Mouse (Mus musculus) midbrain, postnatal 0 days (tissue): ENCODE results near the gene Osbpl10. TPM values are rescaled to one million over a fixed set of nuclear protein-coding genes. Genes with fewer than 3 reads are reported as not detected.
A peak's percentile ranks its signal among the peaks of the same experiment; 100 is the strongest.

Experiments used
- ATAC-seq: fragments of 200-750 bp; cut with Nextera tagmentation; 2 replicates; pipeline ENCODE4 v1.8.0; 2017; ENCODE audit warnings: moderate number of reproducible peaks, mild to moderate bottlenecking, moderate TSS enrichment, moderate library complexity; ENCODE audit not compliant: low FRiP score
- DNase-seq: peaks from one replicate; pipeline ENCODE4 v3.0.0-alpha.2; 2015; ENCODE audit warnings: low spot score
- H3K27ac ChIP-seq: fragments of 300-500 bp; sonication (generic); 2 replicates; pipeline ENCODE4 v1.5.1; 2014; ENCODE audit warnings: low read depth, mild to moderate bottlenecking, low read length, mixed read lengths
- H3K27me3 ChIP-seq: fragments of 300-500 bp; sonication (generic); 2 replicates; pipeline ENCODE4 v1.6.1; 2014; ENCODE audit warnings: low read length, control low read depth, mixed read lengths; ENCODE audit not compliant: insufficient read depth
- H3K36me3 ChIP-seq: fragments of 300-500 bp; sonication (generic); 2 replicates; pipeline ENCODE4 v1.6.1; 2014; ENCODE audit warnings: low read length, control low read depth, mixed read lengths; ENCODE audit not compliant: insufficient read depth
- H3K4me1 ChIP-seq: fragments of 300-500 bp; sonication (generic); 2 replicates; pipeline ENCODE4 v1.6.1; 2014; ENCODE audit warnings: mild to moderate bottlenecking, control low read depth, antibody characterized with exemption, low read length, mixed read lengths; ENCODE audit not compliant: insufficient read depth
- H3K4me2 ChIP-seq: fragments of 300-500 bp; sonication (generic); 2 replicates; pipeline ENCODE4 v1.6.1; 2014; ENCODE audit warnings: low read depth, mild to moderate bottlenecking, low read length, mixed read lengths; ENCODE audit not compliant: poor library complexity, severe bottlenecking
- H3K4me3 ChIP-seq: fragments of 300-500 bp; sonication (generic); 2 replicates; pipeline ENCODE4 v1.5.1; 2014; ENCODE audit warnings: low read depth, mild to moderate bottlenecking, low read length, moderate library complexity
- H3K9ac ChIP-seq: fragments of 300-500 bp; sonication (generic); replicated peaks from 2 replicates; pipeline ENCODE4 v1.6.1; 2014; ENCODE audit warnings: mild to moderate bottlenecking, low read length, moderate library complexity, mixed read lengths; ENCODE audit not compliant: poor library complexity, severe bottlenecking
- H3K9me3 ChIP-seq: fragments of 300-500 bp; sonication (generic); 2 replicates; pipeline ENCODE4 v1.6.1; 2016; ENCODE audit warnings: low read length, control low read depth
- CTCF ChIP-seq: IDR thresholded peaks from 2 replicates; pipeline ENCODE4 v1.5.1; 2016; ENCODE audit warnings: antibody characterized with exemption, mild to moderate bottlenecking
- WGBS: fragments of 180-500 bp; shearing (Covaris S2); extraction: QIAGEN DNeasy Blood & Tissue Kit; methylation state at CpG from one replicate; pipeline ENCODE4 v1.1.7; 2014; 5-methylcytosine and 5-hydroxymethylcytosine counted together
- polyA plus RNA-seq: library from polyadenylated mRNA; unstranded; fragments of >200 nt; fragmentation: Nextera tagmentation; extraction: Ambion mirVana; gene quantifications from 2 replicates; pipeline ENCODE4 v1.2.1, GENCODE M21; 2015
- total RNA-seq: library from RNA; depleted of rRNA; stranded (reverse); fragments of >200 nt; gene quantifications from 2 replicates; pipeline ENCODE4 v1.2.3, GENCODE M21; 2014

Gene Osbpl10
- total and polyA plus RNA-seq, 2 experiments from 2014 or later = 3.2 to 23.5 TPM

DNA sequence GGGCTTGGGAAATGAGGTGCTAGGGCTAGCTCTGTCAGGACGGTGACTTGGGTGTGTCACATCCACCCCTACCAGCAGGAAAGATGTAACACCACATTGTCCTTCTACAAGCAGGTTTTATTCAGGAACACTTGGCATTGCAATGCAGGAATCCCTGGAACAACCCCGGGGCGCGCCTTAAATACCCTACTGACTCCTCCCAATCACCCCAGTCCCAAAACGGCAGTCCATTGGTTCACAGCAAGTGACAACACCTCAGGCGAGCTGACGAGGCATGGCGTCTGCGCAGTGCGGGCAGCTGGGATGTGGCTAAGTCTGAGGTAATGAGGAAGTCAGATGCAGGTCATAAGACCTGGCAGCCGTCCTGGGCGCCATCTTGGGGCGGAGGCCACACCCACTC lies 191.2 kb downstream of the Osbpl10 start:
- no peaks in the 10 kb centered on the region for H3K4me1 ChIP-seq
- 90% methylated on average over 13 of the region's 13 CpGs for WGBS
- H3K27me3 ChIP-seq = no peaks in the 10 kb centered on the region
- DNase-seq = no peak
- no peak for TF ChIP-seq CTCF
- H3K9me3 ChIP-seq = no peaks in the 10 kb centered on the region
- no peaks in the 10 kb centered on the region for H3K36me3 ChIP-seq
- no peak overlapping the region for H3K9ac ChIP-seq
- no peak overlapping the region for H3K4me3 ChIP-seq
- no peak for ATAC-seq
- H3K4me2 ChIP-seq = no peak overlapping the region
- H3K27ac ChIP-seq = no peak overlapping the region

- H3K4me2 ChIP-seq = no peak overlapping the region
- H3K4me1 ChIP-seq = no peaks in the 10 kb centered on the region
- TF ChIP-seq CTCF = no peak
- no peak overlapping the region for H3K9ac ChIP-seq
- DNase-seq (no peak), ATAC-seq (no peak)
- no peaks in the 10 kb centered on the region for H3K27me3 ChIP-seq
- H3K27ac ChIP-seq = no peak overlapping the region
- 91% methylated on average over 6 of the region's 6 CpGs for WGBS
- no peak overlapping the region for H3K4me3 ChIP-seq
- no peaks in the 10 kb centered on the region for H3K36me3 ChIP-seq
- H3K9me3 ChIP-seq = no peaks in the 10 kb centered on the region
These were observed 193.7 kb downstream of the Osbpl10 start for GRCm38 (mm10) chr9:115172096-115172495.

GRCm38 (mm10) chr9:115179154-115179553 lies 200.8 kb downstream of the Osbpl10 start:
- Histone ChIP-seq H3K36me3 (no peaks in the 10 kb centered on the region), H3K4me3 (no peak overlapping the region), H3K4me2 (no peak overlapping the region), H3K9ac (no peak overlapping the region), H3K9me3 (no peaks in the 10 kb centered on the region), H3K27me3 (no peaks in the 10 kb centered on the region), H3K4me1 (no peaks in the 10 kb centered on the region), H3K27ac (no peak overlapping the region)
- ATAC-seq = no peak
- DNase-seq = no peak
- TF ChIP-seq CTCF = no peak
- 92% methylated on average over 5 of the region's 5 CpGs for WGBS

- no peaks in the 10 kb centered on the region for H3K27me3 ChIP-seq
- no peaks in the 10 kb centered on the region for H3K9me3 ChIP-seq
- H3K4me3 ChIP-seq = no peak overlapping the region
- peak; percentile 53 for DNase-seq
- H3K4me1 ChIP-seq = no peaks in the 10 kb centered on the region
- no peak for ATAC-seq
- no peak overlapping the region for H3K27ac ChIP-seq
- H3K4me2 ChIP-seq = no peak overlapping the region
- H3K9ac ChIP-seq = no peak overlapping the region
- TF ChIP-seq CTCF = no peak
- WGBS = 71% methylated on average over 8 of the region's 8 CpGs
- no peaks in the 10 kb centered on the region for H3K36me3 ChIP-seq
These were observed 201.6 kb downstream of the Osbpl10 start for GRCm38 (mm10) chr9:115179935-115180334.

- H3K36me3 ChIP-seq = no peaks in the 10 kb centered on the region
- no peak for TF ChIP-seq CTCF
- ATAC-seq (no peak), DNase-seq (no peak)
- no peak overlapping the region for H3K27ac ChIP-seq
- no peaks in the 10 kb centered on the region for H3K9me3 ChIP-seq
- no peaks in the 10 kb centered on the region for H3K27me3 ChIP-seq
- no peak overlapping the region for H3K4me3 ChIP-seq
- H3K9ac ChIP-seq = no peak overlapping the region
- 71% methylated on average over 11 of the region's 11 CpGs for WGBS
- H3K4me2 ChIP-seq = no peak overlapping the region
- H3K4me1 ChIP-seq = no peaks in the 10 kb centered on the region
These were observed 208.0 kb downstream of the Osbpl10 start for GRCm38 (mm10) chr9:115186402-115186801.

DNA sequence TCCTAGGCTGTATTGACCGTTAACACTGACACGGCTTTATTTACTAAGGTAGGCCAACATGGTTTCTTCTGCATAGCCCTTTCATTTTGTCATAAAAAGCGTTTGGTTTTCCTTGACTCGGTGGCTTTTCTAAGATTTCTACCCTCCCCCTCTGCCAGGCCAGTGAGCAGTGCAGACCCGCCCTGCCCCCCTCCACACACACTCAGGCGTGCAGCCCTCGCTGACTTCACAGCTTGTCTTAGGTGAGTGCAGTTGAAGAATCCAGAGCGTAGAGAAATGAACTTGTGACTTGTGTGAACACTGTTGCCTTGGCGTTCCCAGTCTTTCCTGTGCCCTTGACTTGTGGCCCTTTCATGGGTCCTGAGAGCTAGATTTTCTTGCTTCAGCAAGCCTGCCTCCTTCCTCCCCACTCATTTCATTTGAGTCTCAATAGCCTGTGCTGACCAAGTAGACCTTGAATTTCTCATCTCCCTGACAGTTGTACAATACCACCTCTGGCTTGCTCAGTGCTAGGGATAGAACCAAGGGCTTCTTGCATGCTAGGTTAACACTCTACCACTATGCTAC lies 212.1 kb downstream of the Osbpl10 start:
- H3K9me3 ChIP-seq = no peaks in the 10 kb centered on the region
- no peak overlapping the region for H3K4me2 ChIP-seq
- H3K9ac ChIP-seq = no peak overlapping the region
- TF ChIP-seq CTCF = no peak
- no peaks in the 10 kb centered on the region for H3K36me3 ChIP-seq
- H3K4me1 ChIP-seq = no peaks in the 10 kb centered on the region
- H3K4me3 ChIP-seq = no peak overlapping the region
- no peak overlapping the region for H3K27ac ChIP-seq
- H3K27me3 ChIP-seq = no peaks in the 10 kb centered on the region
- ATAC-seq (no peak), DNase-seq (no peak)
- WGBS = 82% methylated on average over 9 of the region's 9 CpGs
